Mouse (Mus musculus): Measurements from ENCODE around the gene Kcng3.

The Kcng3 gene

GRCm38 (mm10) chr17:83630787-83631678 is 662 bp downstream of the Kcng3 start:
- peak; percentile 47 for DNase-seq (ENCODE audit: low read depth, low spot score)

GRCm38 (mm10) chr17:83613907-83614306 is 17.8 kb downstream of the Kcng3 start:
- no peak for DNase-seq (ENCODE audit: low read depth, low spot score)

- no peak for DNase-seq (ENCODE audit: low read depth, low spot score)
These were observed 22.2 kb downstream of the Kcng3 start for GRCm38 (mm10) chr17:83609532-83609931.

GRCm38 (mm10) chr17:83600976-83601375 is 30.7 kb downstream of the Kcng3 start:
- DNase-seq (ENCODE audit: low read depth, low spot score): no peak

GRCm38 (mm10) chr17:83595966-83596365 is 35.7 kb downstream of the Kcng3 start:
- DNase-seq (ENCODE audit: low read depth, low spot score): no peak

GRCm38 (mm10) chr17:83594526-83594925 is 37.2 kb downstream of the Kcng3 start:
- DNase-seq (ENCODE audit: low read depth, low spot score): no peak

GRCm38 (mm10) chr17:83593396-83593795 is 38.3 kb downstream of the Kcng3 start:
- DNase-seq (ENCODE audit: low read depth, low spot score): no peak

- peak; percentile 38 for DNase-seq (ENCODE audit: low read depth, low spot score)
These were observed 42.9 kb downstream of the Kcng3 start for GRCm38 (mm10) chr17:83588663-83589341.

- DNase-seq (ENCODE audit: low read depth, low spot score): no peak
These were observed 44.0 kb downstream of the Kcng3 start for GRCm38 (mm10) chr17:83587731-83588130.

- DNase-seq (ENCODE audit: low read depth, low spot score): no peak
These were observed 49.1 kb downstream of the Kcng3 start for GRCm38 (mm10) chr17:83582585-83582984.

- DNase-seq (ENCODE audit: low read depth, low spot score): no peak
These were observed 51.0 kb downstream of the Kcng3 start for GRCm38 (mm10) chr17:83580734-83581133.

- DNase-seq (ENCODE audit: low read depth, low spot score): no peak
These were observed 54.8 kb downstream of the Kcng3 start for GRCm38 (mm10) chr17:83576810-83577371.

- no peak for DNase-seq (ENCODE audit: low read depth, low spot score)
These were observed 57.1 kb downstream of the Kcng3 start for GRCm38 (mm10) chr17:83574615-83575014.

GRCm38 (mm10) chr17:83573128-83573527 is 58.6 kb downstream of the Kcng3 start:
- no peak for DNase-seq (ENCODE audit: low read depth, low spot score)

- no peak for DNase-seq (ENCODE audit: low read depth, low spot score)
These were observed 59.3 kb downstream of the Kcng3 start for GRCm38 (mm10) chr17:83572366-83572765.

GRCm38 (mm10) chr17:83567375-83567774 is 64.3 kb downstream of the Kcng3 start:
- no peak for DNase-seq (ENCODE audit: low read depth, low spot score)

- DNase-seq (ENCODE audit: low read depth, low spot score): no peak
These were observed 66.2 kb downstream of the Kcng3 start for GRCm38 (mm10) chr17:83565506-83565905.

- peak; percentile 38 for DNase-seq (ENCODE audit: low read depth, low spot score)
These were observed 67.4 kb downstream of the Kcng3 start for GRCm38 (mm10) chr17:83564119-83564820.

- peak; percentile 73 for DNase-seq (ENCODE audit: low read depth, low spot score)
These were observed 68.0 kb downstream of the Kcng3 start for GRCm38 (mm10) chr17:83563703-83564111.

GRCm38 (mm10) chr17:83562153-83563010 is 69.3 kb downstream of the Kcng3 start:
- DNase-seq (ENCODE audit: low read depth, low spot score): no peak

- no peak for DNase-seq (ENCODE audit: low read depth, low spot score)
These were observed 72.6 kb downstream of the Kcng3 start for GRCm38 (mm10) chr17:83559081-83559480.

Data from ES-CJ7 (cell line).